Mouse (Mus musculus) erythroblast, embryonic 14.5 days (primary cell): ENCODE measurements around the gene Kif17.

Experiments used
- GATA1 ChIP-seq: IDR thresholded peaks from 2 replicates; pipeline ENCODE4 v1.6.1; 2012; ENCODE audit warnings: low read length, inconsistent platforms, mixed read lengths
- TAL1 ChIP-seq: IDR thresholded peaks from 3 replicates; pipeline ENCODE4 v1.6.1; 2012; ENCODE audit warnings: low read length, inconsistent platforms, mixed read lengths

- TF ChIP-seq TAL1 (no peak), GATA1 (no peak)
These were observed 61.9 kb downstream of the Kif17 start for GRCm38 (mm10) chr4:138312105-138312504.
